Mouse (Mus musculus) heart, embryonic 10.5 days (tissue): ENCODE data around the gene Cbx7. TPM values are rescaled to one million over a fixed set of nuclear protein-coding genes. Genes with fewer than 3 reads are reported as not detected.
"Not testable (repeated sequence)": the region's sequence is repeated elsewhere in the genome, so short reads cannot be mapped to it uniquely, and the experiment has no call there.

Experiments used
- DNase-seq: peaks from one replicate; pipeline ENCODE4 v3.0.0-alpha.2; 2017; ENCODE audit warnings: low spot score
- H3K27ac ChIP-seq: fragments of 300-500 bp; sonication (generic); 2 replicates; pipeline ENCODE4 v1.5.1; 2016; ENCODE audit warnings: mild to moderate bottlenecking
- H3K27me3 ChIP-seq: fragments of 300-500 bp; sonication (generic); 2 replicates; pipeline ENCODE4 v1.6.1; 2016; ENCODE audit warnings: mild to moderate bottlenecking; ENCODE audit not compliant: poor library complexity, insufficient read depth, severe bottlenecking
- H3K36me3 ChIP-seq: fragments of 300-500 bp; sonication (generic); 2 replicates; pipeline ENCODE4 v1.6.1; 2016; ENCODE audit warnings: mild to moderate bottlenecking, moderate library complexity
- H3K4me1 ChIP-seq: fragments of 300-500 bp; sonication (generic); 2 replicates; pipeline ENCODE4 v1.6.1; 2016; ENCODE audit warnings: mild to moderate bottlenecking
- H3K4me3 ChIP-seq: fragments of 300-500 bp; sonication (generic); 2 replicates; pipeline ENCODE4 v1.5.1; 2016; ENCODE audit warnings: mild to moderate bottlenecking, moderate library complexity
- H3K9me3 ChIP-seq: fragments of 300-500 bp; sonication (generic); 2 replicates; pipeline ENCODE4 v1.6.1; 2016; ENCODE audit warnings: mild to moderate bottlenecking, moderate library complexity
- WGBS: fragments of 180-500 bp; shearing (Covaris S2); methylation state at CpG from one replicate; pipeline ENCODE4 v1.1.7; 2016; 5-methylcytosine and 5-hydroxymethylcytosine counted together
- polyA plus RNA-seq: library from polyadenylated mRNA; unstranded; fragments of >200 nt; fragmentation: Nextera tagmentation; extraction: Ambion mirVana; gene quantifications from 2 replicates; pipeline ENCODE4 v1.2.1, GENCODE M21; 2016

Gene Cbx7
- polyA plus RNA-seq, 1 experiment from 2014 or later = 0.82 TPM

GRCm38 (mm10) chr15:79903963-79904362, 67.0 kb downstream of the Cbx7 start:
- DNase-seq = no peak

DNA sequence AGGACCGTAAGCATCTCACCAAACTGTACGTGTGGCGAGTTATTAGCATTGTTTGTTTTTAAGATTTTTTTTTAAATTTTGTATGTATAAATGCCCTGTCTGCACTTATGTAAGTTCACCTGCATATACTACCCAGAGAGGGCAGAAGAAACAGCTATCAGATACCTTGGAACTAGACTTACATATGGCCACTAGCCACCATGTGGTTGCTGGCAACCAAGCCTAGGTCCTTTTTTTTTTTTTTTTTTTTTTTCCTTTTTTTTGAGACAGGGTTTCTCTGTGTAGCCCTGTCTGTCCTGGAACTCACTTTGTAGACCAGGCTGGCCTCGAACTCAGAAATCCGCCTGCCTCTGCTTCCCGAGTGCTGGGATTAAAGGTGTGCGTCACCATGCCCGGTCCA, 67.8 kb downstream of the Cbx7 start:
- not testable (repeated sequence) for H3K36me3 ChIP-seq, H3K4me3 ChIP-seq, DNase-seq, H3K9me3 ChIP-seq, H3K27ac ChIP-seq, H3K4me1 ChIP-seq
- H3K27me3 ChIP-seq = peaks cover 26% of the 10 kb centered on the region
- WGBS = 94% methylated on average over 8 of the region's 8 CpGs

More at GRCm38 (mm10) chr15:79903963-79904362, 67.0 kb downstream of the Cbx7 start:
- Histone ChIP-seq H3K27me3 (peaks cover 26% of the 10 kb centered on the region), H3K9me3 (no peaks in the 10 kb centered on the region), H3K4me1 (peaks cover 7% of the 10 kb centered on the region; the same call in 1 of the 2 replicates), H3K27ac (no peak overlapping the region), H3K4me3 (no peak overlapping the region), H3K36me3 (0 out of 2 replicates have a peak, but pooled peaks cover 5% of the 10 kb centered on the region)

- WGBS = 82% methylated on average over 2 of the region's 2 CpGs
- DNase-seq = no peak
- Histone ChIP-seq H3K9me3 (no peaks in the 10 kb centered on the region), H3K4me1 (peaks cover 7% of the 10 kb centered on the region; the same call in 1 of the 2 replicates), H3K27me3 (peaks cover 17% of the 10 kb centered on the region), H3K4me3 (no peak overlapping the region), H3K36me3 (0 out of 2 replicates have a peak, but pooled peaks cover 5% of the 10 kb centered on the region), H3K27ac (no peak overlapping the region)
Observed at GRCm38 (mm10) chr15:79901399-79901798, 69.5 kb downstream of the Cbx7 start.

GRCm38 (mm10) chr15:79900751-79901150, 70.2 kb downstream of the Cbx7 start:
- Histone ChIP-seq H3K27me3 (0 out of 2 replicates have a peak, but pooled peaks cover 14% of the 10 kb centered on the region), H3K27ac (no peak overlapping the region), H3K4me1 (peaks cover 7% of the 10 kb centered on the region; the same call in 1 of the 2 replicates), H3K4me3 (no peak overlapping the region), H3K36me3 (0 out of 2 replicates have a peak, but pooled peaks cover 5% of the 10 kb centered on the region), H3K9me3 (no peaks in the 10 kb centered on the region)
- no peak for DNase-seq
- 72% methylated on average over 7 of the region's 7 CpGs for WGBS

- no peaks in the 10 kb centered on the region for H3K9me3 ChIP-seq
- no peak overlapping the region for H3K27ac ChIP-seq
- H3K27me3 ChIP-seq = 0 out of 2 replicates have a peak, but pooled peaks cover 10% of the 10 kb centered on the region
- peaks cover 7% of the 10 kb centered on the region; the same call in 1 of the 2 replicates for H3K4me1 ChIP-seq
- H3K4me3 ChIP-seq = no peak overlapping the region
- DNase-seq = no peak
- WGBS = 74% methylated on average over 6 of the region's 6 CpGs
- H3K36me3 ChIP-seq = 0 out of 2 replicates have a peak, but pooled peaks cover 5% of the 10 kb centered on the region
Observed at GRCm38 (mm10) chr15:79899828-79900510, 71.0 kb downstream of the Cbx7 start.

- whole genome bisulfite sequencing = 84% methylated on average over 5 of the region's 5 CpGs
- 0 out of 2 replicates have a peak, but pooled peaks cover 6% of the 10 kb centered on the region for H3K27me3 ChIP-seq
- no peak overlapping the region for H3K4me3 ChIP-seq
- no peaks in the 10 kb centered on the region for H3K9me3 ChIP-seq
- H3K36me3 ChIP-seq = 0 out of 2 replicates have a peak, but pooled peaks cover 5% of the 10 kb centered on the region
- H3K4me1 ChIP-seq = peaks cover 7% of the 10 kb centered on the region; the same call in 1 of the 2 replicates
- DNase-seq = no peak
- H3K27ac ChIP-seq = no peak overlapping the region
Observed at GRCm38 (mm10) chr15:79898988-79899387, 71.9 kb downstream of the Cbx7 start.

DNA sequence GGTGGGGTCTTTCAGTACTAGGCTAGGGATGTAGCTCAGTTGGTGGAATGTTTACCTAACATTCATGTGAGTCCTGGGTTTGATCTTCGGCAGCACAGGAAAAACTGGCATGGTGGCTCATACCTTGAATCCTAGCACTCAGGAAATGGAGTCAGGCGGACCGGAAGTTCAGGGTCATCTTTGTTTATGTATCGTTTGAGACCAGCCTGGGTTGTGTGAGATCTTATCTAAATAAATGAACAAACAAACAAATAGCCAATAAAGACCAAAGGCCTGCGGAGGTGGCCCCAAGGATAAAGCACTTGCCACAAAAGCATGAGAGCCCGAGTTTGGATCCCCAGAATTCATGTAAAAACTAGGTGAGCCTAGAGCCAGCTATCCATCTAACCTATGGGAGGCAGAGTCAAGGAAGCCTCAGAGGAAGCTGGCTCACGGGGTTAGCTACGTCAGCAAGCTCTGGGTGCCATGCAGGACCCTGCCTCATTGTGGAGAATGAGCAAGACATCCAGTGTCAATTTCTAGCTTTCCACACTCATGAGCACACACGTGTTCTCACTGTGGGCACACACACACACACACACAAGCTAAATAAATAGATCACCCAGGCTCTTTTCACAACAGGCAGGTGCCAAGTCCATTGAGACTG, 74.7 kb downstream of the Cbx7 start:
- Histone ChIP-seq H3K36me3 (0 out of 2 replicates have a peak, but pooled peaks cover 5% of the 10 kb centered on the region), H3K4me1 (peaks cover 26% of the 10 kb centered on the region), H3K27ac (no peak overlapping the region), H3K27me3 (peaks cover 21% of the 10 kb centered on the region), H3K9me3 (no peaks in the 10 kb centered on the region), H3K4me3 (no peak overlapping the region)
- 74% methylated on average over 9 of the region's 9 CpGs for WGBS
- DNase-seq = no peak

- WGBS = 82% methylated on average over 13 of the region's 23 CpGs
- H3K4me3 ChIP-seq, H3K9me3 ChIP-seq, H3K36me3 ChIP-seq, DNase-seq, H3K27ac ChIP-seq: not testable (repeated sequence)
- H3K4me1 ChIP-seq = peaks cover 26% of the 10 kb centered on the region
- peaks cover 25% of the 10 kb centered on the region for H3K27me3 ChIP-seq
Observed at GRCm38 (mm10) chr15:79895221-79896079, 75.5 kb downstream of the Cbx7 start.

DNA sequence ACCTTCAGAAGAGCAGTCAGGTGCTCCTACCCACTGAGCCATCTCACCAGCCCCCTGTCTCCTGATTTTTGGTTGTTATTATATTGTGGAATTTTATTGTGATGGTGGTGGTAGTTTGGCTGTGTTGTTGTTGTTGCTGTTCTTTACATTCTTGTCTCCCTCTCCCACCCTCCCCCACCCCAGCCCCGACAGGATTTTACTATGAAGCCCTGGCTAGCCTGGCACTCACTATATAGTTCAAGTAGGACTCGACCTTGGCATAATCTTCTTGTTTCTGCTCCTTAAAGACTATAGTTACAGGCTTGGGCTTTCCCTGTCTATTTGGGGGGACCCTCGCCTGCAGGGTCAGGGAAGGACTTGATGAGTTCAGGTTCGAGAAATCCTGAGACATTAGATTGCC, 76.6 kb downstream of the Cbx7 start:
- Histone ChIP-seq H3K27me3 (peaks cover 31% of the 10 kb centered on the region), H3K4me1 (peaks cover 20% of the 10 kb centered on the region), H3K4me3 (no peak overlapping the region), H3K36me3 (0 out of 2 replicates have a peak, but pooled peaks cover 5% of the 10 kb centered on the region), H3K27ac (no peak overlapping the region), H3K9me3 (no peaks in the 10 kb centered on the region)
- DNase-seq = no peak
- WGBS = 81% methylated on average over 4 of the region's 4 CpGs

DNA sequence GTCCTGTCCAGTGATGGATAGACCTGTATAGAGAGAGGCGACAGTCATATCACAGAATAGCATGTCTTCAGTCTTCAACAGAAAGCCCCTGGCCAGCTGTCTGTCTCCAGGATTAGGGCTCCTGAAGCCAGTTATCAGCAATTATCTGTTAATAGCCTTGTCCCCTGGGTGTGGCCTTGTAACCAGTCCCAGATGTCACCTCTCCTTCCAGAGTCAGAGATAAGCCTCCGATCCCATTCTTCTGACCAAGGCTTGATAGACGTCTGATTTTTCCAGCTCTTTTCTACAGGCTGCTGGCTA, 77.1 kb downstream of the Cbx7 start:
- H3K9me3 ChIP-seq = no peaks in the 10 kb centered on the region
- no peak overlapping the region for H3K27ac ChIP-seq
- peak; percentile 76 for DNase-seq
- WGBS = 28% methylated on average over 3 of the region's 3 CpGs
- H3K36me3 ChIP-seq = 0 out of 2 replicates have a peak, but pooled peaks cover 5% of the 10 kb centered on the region
- peak overlapping the region; percentile 18; the same call in 1 of the 2 replicates for H3K4me3 ChIP-seq
- peaks cover 31% of the 10 kb centered on the region for H3K27me3 ChIP-seq
- H3K4me1 ChIP-seq = peaks cover 20% of the 10 kb centered on the region

GRCm38 (mm10) chr15:79892995-79893823, 77.7 kb downstream of the Cbx7 start:
- no peaks in the 10 kb centered on the region for H3K9me3 ChIP-seq
- 0 out of 2 replicates have a peak overlapping the region, but pooled peaks have one; percentile 75 for H3K27ac ChIP-seq

DNA sequence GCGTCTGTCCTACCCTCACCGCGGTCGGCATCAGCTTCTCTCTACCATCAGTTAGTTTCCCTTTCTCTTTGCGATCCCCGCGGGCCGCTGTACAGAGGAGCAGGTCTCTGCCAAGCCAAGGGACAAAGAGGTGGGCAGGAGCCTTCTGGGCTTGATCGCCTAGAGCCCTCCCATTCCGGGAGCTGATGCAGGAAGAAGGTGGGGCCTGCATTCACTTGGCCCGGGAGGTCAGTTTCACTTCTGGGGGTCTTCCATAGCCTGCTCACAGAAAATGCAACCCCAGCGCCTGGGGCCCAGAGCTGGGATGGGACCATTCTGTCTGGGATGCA, 78.7 kb downstream of the Cbx7 start:
- H3K27me3 ChIP-seq = peaks cover 25% of the 10 kb centered on the region
- H3K9me3 ChIP-seq = no peaks in the 10 kb centered on the region
- peak overlapping the region; percentile 61 for H3K4me3 ChIP-seq
- H3K36me3 ChIP-seq = 0 out of 2 replicates have a peak, but pooled peaks cover 5% of the 10 kb centered on the region
- H3K27ac ChIP-seq = peak overlapping the region; percentile 75
- WGBS = 2% methylated on average over 12 of the region's 12 CpGs
- peak; percentile 79 for DNase-seq
- peaks cover 20% of the 10 kb centered on the region for H3K4me1 ChIP-seq

More at GRCm38 (mm10) chr15:79892995-79893823, 77.7 kb downstream of the Cbx7 start:
- 67% methylated on average over 15 of the region's 15 CpGs for WGBS
- DNase-seq = peak; percentile 68
- H3K4me1 ChIP-seq = peaks cover 20% of the 10 kb centered on the region
- 0 out of 2 replicates have a peak, but pooled peaks cover 5% of the 10 kb centered on the region for H3K36me3 ChIP-seq
- H3K4me3 ChIP-seq = peak overlapping the region; percentile 61
- peaks cover 31% of the 10 kb centered on the region for H3K27me3 ChIP-seq
